Mouse (Mus musculus) olfactory bulb, adult 2 months (tissue): ENCODE results near the gene Clgn. TPM values are rescaled to one million over a fixed set of nuclear protein-coding genes. Genes with fewer than 3 reads are reported as not detected.
"Not testable (repeated sequence)": the region's sequence is repeated elsewhere in the genome, so short reads cannot be mapped to it uniquely, and the experiment has no call there.

Experiments
- H3K27ac ChIP-seq: fragments of 200-500 bp; 2 replicates; pipeline ENCODE4 v1.5.1; 2012; ENCODE audit warnings: low read depth, low read length; ENCODE audit not compliant: insufficient read depth
- H3K4me1 ChIP-seq: fragments of 200-500 bp; 2 replicates; pipeline ENCODE4 v1.6.1; 2012; ENCODE audit warnings: low read length; ENCODE audit not compliant: control insufficient read depth, insufficient read depth
- H3K4me3 ChIP-seq: fragments of 200-500 bp; 2 replicates; pipeline ENCODE4 v1.5.1; 2012; ENCODE audit warnings: mild to moderate bottlenecking, low read depth, low read length, moderate library complexity; ENCODE audit not compliant: insufficient read depth
- CTCF ChIP-seq: fragments of 200-500 bp; IDR thresholded peaks from 2 replicates; pipeline ENCODE4 v1.5.1; 2012; ENCODE audit warnings: low read depth, mild to moderate bottlenecking, low read length, moderate library complexity; ENCODE audit not compliant: insufficient read depth
- POLR2A ChIP-seq: fragments of 200-500 bp; IDR thresholded peaks from 2 replicates; pipeline ENCODE4 v1.6.1; 2012; ENCODE audit warnings: mild to moderate bottlenecking, low read depth, low read length, moderate library complexity; ENCODE audit not compliant: insufficient read depth
- WGBS: fragments of 180-500 bp; shearing (Covaris S2); methylation state at CpG from one replicate; pipeline ENCODE4 v1.1.7; 2018; 5-methylcytosine and 5-hydroxymethylcytosine counted together
- polyA plus RNA-seq: library from polyadenylated mRNA; stranded (reverse); fragments of >200 nt; gene quantifications from 2 replicates; pipeline ENCODE4 v1.2.4, GENCODE M21; 2012; ENCODE audit warnings: low replicate concordance; ENCODE audit not compliant: missing spikeins, insufficient read depth, insufficient read length

Gene Clgn
- polyA plus RNA-seq, 1 experiment = not detected

DNA sequence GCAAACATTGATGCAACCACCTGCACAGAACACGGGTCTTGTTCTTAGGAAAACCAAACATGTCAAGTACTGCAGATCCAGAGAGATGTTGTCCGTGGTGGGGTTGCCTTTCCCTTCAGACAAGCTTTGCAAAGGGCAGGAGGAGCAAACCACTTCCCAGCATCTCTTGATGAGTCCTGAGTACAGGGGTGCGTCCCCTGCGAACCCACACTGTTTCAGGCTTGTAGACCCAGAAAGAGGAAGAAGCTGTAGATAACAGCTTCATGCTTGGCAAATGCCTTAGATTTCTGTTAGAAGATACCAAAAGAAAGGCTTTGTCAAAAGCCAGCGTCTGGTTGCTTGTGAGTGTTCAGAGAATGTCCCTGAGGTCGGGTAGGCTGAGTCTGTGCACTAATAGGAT is 28.3 kb downstream of the Clgn start:
- Histone ChIP-seq H3K4me1 (no peaks in the 10 kb centered on the region), H3K4me3 (no peak overlapping the region), H3K27ac (no peak overlapping the region)
- 85% methylated on average over 6 of the region's 6 CpGs for WGBS
- no peak for TF ChIP-seq CTCF
- no peak for TF ChIP-seq POLR2A

DNA sequence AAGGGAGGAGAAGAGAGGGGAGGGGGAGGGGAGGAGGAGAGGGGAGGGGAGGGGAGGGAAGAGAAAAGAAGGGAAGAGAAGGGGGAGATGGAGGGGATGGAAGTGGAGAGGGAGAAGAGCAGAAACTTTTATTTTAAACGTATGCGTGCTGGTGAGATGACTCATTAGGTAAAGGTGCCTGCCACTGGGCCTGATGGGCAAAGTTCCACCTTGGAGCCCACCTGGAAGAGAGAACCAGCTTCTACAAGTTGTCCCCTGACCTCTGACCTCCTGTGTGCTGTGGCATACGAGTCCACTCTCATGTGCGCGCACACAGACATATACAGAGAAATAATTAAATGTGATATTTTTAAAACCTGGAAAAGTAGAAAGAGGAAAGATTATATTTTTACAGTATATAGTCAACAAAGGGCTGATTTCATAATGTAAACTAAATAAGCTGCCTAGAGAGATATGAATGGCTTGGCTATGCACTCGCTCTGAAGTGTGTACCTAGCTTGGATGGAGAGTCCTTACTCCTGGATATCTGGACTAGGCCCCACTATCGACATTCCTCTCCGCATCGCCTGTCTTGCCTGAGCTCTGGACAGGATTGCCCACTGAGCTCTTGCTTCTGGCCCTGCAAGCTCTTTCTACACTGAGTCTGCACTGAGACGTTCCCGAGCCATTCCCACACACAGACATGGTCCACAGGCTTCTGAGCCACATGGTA is 29.3 kb downstream of the Clgn start:
- no peaks in the 10 kb centered on the region for H3K4me1 ChIP-seq
- no peak overlapping the region for H3K27ac ChIP-seq
- H3K4me3 ChIP-seq = no peak overlapping the region
- TF ChIP-seq CTCF = no peak
- no peak for TF ChIP-seq POLR2A
- WGBS = 91% methylated on average over 11 of the region's 11 CpGs

DNA sequence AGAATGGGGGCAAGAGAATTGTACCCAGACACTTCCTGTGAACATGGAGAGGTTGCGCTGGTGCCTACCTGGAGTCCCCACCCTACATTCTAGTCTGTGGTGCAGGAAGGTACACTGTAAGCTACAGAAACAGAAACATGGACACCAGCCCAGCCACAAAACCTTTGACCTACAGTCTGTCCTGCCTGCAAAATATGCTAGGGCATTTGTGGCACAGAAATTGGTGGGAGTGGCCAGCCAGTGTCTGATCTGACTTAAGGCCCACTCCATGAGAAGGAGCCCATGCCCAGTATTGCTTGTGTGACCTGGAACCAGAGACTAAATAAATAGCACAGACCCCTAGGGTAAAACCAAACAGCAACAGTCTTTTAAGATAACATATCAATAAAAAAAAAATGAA is 31.7 kb downstream of the Clgn start:
- TF ChIP-seq CTCF (no peak), POLR2A (no peak)
- Histone ChIP-seq H3K4me3 (no peak overlapping the region), H3K27ac (no peak overlapping the region), H3K4me1 (no peaks in the 10 kb centered on the region)
- 97% methylated on average over 1 of the region's 1 CpGs for WGBS

DNA sequence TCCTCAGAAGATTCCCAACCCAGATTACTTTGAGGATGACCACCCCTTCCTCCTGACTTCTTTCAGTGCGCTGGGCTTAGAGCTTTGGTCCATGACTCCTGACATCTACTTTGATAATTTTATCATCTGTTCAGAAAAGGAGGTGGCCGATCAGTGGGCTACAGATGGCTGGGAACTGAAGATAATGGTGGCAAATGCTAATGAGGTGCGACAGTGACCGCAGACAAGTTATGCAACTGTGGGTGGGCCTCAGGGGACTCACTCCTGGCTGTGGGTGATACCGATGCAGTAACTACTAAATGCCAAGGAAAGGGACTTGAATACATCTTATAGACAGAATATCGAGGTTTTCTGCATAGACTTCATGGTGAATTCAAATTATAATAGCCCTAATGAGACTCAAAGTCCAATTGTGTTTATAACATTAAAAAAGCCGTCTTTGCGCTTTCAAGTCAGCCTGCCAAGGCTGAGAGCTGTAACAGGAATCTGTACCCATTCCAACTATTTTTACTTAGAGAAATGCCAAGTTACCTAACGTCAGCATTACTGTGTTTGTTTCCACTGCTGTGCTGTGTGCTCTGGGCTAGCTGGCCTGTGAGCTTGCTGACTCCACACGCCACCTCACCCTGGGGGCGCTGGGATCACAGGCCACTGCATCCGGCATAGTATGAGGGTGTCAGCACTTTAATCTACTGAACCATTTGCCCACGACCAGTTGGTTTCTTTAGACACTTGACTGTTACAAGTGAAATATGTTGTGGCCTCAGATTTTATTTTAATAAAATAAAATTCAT is 33.6 kb downstream of the Clgn start:
- 73% methylated on average over 13 of the region's 13 CpGs for WGBS
- Histone ChIP-seq H3K4me1 (no peaks in the 10 kb centered on the region), H3K27ac (no peak overlapping the region), H3K4me3 (no peak overlapping the region)
- no peak for TF ChIP-seq POLR2A
- no peak for TF ChIP-seq CTCF

DNA sequence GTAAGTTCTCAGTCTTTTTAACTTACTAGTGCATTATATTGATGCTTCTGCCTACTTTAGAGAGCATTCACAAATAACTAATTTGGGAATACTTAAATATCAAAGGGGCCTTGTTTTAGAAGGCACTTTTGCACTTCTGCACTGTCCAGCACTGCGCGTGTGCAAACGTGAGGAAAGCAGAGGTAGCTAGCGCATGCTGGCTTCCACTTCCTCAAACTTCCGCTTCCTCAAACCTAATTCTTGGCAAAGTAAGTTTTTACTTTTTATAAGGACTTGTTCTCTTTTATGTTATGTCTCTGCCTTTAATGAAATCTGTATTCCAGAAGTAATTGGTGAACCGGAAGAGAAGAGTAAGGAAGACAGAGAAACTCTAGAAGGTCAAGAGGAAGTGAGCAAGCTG is 35.5 kb downstream of the Clgn start:
- H3K27ac ChIP-seq = no peak overlapping the region
- WGBS = 92% methylated on average over 6 of the region's 6 CpGs
- no peak overlapping the region for H3K4me3 ChIP-seq
- TF ChIP-seq POLR2A (no peak), CTCF (no peak)
- H3K4me1 ChIP-seq = no peaks in the 10 kb centered on the region

DNA sequence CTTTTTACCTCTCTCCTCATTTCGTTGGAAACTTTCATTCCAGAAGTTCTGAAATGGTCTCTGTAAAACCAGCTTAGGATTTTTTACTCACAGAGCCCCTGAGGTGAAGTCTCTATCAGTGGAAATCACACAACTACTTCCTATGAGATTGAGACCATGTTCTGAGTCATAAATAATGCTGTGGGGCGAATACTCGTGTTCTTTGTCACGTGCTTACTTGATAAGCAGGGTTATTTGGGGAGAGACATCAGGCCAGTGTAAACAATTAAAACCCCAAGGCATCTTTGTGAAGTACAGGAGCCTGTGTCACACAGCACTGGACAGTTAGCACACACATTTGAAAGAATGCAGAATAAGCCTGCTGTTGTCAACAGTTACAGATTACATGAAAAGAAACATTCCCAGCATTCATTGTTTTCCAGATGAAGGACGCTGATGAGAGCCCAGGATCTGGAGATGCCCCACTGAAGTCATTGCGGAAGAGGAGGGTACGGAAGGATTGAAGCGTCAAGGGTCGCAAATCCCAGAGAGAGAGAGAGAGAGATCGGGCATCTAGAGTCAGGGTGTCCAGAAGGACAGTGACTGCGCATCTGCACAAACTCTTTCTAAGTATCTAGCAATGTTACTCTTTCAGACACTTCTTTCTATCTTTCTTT is 36.6 kb downstream of the Clgn start:
- Histone ChIP-seq H3K27ac (no peak overlapping the region), H3K4me1 (no peaks in the 10 kb centered on the region), H3K4me3 (no peak overlapping the region)
- 79% methylated on average over 11 of the region's 11 CpGs for WGBS
- no peak for TF ChIP-seq POLR2A
- TF ChIP-seq CTCF = no peak

DNA sequence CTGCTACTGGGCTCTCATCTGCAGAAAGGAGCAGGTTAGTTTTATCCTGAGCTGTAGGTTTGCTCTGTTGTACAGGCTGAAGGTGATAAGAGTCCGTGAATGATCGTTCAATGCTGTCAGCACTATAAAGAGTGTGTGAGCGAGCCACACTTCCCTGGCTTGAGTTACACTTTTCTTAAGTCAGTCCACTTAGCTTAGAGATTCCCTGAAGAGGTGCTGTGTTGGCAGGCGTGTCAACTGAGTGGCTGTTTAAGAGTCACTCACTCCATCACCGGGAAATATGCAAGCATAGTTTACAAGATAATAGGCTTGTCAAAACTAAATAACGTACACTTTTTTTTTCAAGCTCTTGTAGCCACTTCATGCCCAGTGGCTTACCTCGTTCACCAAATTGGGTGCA is 37.3 kb downstream of the Clgn start:
- TF ChIP-seq CTCF = no peak
- no peak for TF ChIP-seq POLR2A
- H3K4me1 ChIP-seq = no peaks in the 10 kb centered on the region
- no peak overlapping the region for H3K27ac ChIP-seq
- 81% methylated on average over 7 of the region's 7 CpGs for WGBS
- H3K4me3 ChIP-seq = no peak overlapping the region

DNA sequence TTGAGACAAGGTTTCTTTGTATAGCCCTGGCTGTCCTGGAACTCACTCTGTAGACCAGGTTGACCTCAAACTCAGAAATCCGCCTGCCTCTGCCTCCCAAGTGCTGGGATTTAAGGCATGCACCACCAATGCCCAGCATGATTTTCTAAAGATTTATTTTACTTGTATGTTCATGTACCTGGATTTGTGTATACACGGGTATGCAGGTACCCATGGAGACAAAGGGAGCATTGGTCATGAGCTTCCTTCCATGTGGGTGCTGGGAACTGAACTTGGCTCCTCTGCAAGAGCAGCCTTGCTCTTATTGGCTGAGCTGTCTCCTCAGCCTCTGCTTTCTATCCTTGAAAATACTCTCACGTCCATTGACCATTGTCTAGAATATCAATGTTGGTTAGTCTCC is 39.0 kb downstream of the Clgn start:
- not testable (repeated sequence) for H3K4me3 ChIP-seq, H3K27ac ChIP-seq, H3K4me1 ChIP-seq
- 90% methylated on average over 3 of the region's 3 CpGs for WGBS

DNA sequence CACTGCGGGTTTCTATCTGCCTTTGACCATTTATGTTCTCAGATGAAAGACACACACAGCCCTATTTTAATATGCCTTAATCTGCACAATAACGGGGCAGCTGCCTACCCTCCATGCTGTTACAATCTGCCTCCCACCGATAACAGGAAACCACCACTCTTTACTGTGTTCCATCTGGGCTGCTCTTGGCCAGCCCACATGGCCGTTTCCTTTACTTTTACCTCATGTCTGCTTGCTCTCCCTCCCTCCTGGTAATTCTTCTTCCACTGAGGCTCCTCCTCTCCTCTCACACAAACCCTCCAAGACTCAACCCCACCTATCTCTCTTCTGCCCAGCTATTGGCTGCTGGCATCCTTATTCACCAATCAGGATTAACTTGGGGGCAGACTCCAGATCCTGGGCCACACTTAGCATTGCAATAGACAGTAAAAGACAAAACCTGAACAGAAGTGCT is 39.4 kb downstream of the Clgn start:
- H3K4me1 ChIP-seq = no peaks in the 10 kb centered on the region
- H3K4me3 ChIP-seq = no peak overlapping the region
- TF ChIP-seq POLR2A (no peak), CTCF (no peak)
- WGBS = 71% methylated on average over 4 of the region's 4 CpGs
- H3K27ac ChIP-seq = no peak overlapping the region
